Mouse (Mus musculus) A20 (cell line): ENCODE measurements around the gene Hus1.

ENCODE experiments used
- DNase-seq: peaks from one replicate; pipeline ENCODE4 v3.0.0-alpha.2; 2011; ENCODE audit warnings: low read depth, low spot score

Hus1 gene

DNA sequence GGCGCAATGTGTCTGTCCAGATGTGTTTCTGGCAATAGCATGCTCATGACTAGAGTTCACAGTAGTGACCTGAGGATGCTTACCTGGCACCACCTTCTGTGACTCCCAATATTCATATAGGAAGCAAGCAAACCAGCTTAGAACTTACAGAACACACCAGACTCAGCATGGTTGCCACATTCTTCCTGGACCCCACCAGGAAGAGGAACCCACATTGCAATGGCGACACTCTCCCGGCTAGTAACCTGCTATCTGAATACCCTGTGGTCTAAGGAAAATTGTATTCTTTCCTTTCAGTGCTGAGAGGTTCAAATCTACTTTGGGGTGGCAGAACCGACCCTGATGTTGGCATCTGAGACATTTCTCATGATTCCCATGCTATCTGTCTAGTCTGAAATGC, 32.8 kb downstream of the Hus1 start:
- DNase-seq = no peak

DNA sequence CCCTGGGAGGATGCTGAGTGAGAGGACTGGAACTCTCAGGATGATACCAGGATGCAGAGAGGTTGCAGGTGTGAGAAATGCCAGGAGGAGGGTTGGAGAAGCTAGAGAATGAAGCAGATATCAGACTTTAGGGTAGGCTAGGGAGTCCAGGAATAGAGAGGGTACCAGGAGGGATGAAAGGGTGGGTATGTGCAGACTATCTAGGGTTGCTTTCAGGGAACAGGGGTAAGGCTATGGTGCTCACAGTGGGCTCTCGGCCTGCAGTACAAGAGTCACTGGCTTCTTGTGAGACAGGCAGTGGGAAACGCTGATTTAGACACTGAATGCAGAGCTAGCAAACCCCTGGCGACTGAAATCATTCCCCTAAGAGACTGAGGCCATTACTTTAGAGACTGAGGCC, 37.8 kb downstream of the Hus1 start, which contains the start of gene Pkd1l1:
Gene Pkd1l1, minus strand, starts transcription at position 101 of the 400 bp plus-strand sequence.
- DNase-seq = no peak

DNA sequence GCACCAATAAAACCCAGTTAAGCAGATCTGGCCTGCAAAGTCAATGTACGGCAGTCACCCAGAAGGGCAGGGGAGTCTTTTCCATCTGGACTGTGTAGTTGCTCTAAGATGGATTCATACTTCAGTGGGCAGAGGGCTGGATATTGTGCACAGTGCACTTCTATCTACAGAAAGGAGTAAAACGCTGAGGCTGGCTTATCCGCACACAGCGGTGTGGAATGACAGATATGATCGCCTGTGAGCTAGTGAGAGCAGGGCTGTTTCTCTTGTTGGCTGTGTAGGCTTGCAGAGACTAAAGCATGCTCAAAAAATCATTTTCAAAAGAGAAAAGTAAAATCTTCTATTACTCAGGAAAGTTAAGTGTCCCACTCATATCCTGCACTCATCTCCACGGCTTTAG, 38.9 kb downstream of the Hus1 start:
- no peak for DNase-seq

DNA sequence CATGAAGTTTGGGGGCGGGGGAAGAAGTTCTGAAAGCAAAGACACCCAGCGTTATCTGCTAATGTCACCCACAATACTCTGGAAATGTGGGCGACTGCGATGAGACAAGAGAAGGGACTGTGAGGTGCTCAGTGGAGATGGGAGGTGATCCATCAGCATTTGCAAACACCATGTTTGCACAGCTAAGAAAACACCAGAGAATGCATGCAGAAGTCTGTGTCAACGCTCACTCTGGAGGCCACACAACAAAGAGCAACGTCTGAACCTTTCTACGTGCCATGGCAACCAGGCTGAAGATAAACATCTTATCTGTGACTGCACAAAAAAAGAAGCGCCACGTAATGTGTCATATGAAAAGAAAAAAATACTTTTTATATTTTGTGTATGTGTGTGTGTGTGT, 40.5 kb downstream of the Hus1 start:
- no peak for DNase-seq

DNA sequence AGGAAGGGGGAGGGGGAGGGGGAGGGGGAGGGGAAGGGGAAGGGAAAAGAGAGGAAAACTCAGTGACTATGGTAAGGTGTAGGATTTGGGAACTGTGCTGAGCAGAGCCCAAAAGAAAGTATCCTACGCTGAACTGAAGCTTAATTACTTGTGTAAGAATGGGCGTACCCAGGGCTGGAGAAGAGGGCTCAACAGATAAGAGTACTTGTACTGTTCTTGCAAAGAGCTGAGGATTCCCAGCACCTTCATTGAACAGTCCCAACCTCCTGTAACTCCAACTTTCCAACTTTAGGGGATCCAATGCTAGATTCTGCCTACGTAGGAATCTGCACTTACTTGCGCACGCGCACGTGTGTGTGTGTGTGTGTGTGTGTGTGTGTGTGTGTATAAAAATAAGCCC, 42.9 kb downstream of the Hus1 start:
- no peak for DNase-seq

DNA sequence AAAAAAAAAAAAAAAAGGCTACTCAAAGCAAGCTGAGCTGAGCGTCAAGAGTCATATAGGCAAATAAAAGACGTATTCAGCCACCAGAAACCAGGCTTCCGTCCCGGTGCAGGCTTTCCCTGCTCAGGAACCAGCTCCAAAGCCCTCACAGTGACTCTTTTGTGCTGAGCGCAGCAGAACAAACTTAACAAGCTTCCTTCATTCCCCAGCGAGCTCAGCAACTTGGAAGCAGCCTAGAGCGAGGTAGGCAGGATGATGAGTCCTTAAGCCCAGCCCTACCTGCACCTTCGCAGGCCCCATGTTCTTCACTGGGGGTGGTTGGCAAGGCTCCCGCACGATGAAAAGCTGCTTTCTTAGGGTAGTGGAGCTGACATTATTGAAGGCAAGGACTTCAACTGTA, 52.4 kb downstream of the Hus1 start:
- DNase-seq = no peak

DNA sequence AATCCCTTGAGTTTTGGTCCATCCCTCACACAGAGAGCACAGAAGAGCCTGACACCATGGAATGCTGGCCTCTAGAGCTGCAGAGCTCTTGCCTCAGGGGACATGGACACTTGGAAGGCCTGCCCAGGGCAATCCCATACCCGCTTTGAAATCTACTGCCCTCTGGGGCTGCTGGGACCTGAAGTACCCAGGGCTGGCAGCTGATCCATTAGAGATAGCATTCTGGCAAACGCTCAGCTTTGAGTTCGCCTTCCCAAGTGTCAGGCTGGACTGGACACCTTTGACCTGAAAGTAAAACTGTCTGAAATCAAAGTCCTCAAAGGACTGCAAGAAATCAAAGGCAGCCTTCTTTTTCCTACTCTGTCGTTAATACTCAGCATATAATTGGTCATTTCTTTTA, 52.9 kb downstream of the Hus1 start:
- no peak for DNase-seq

DNA sequence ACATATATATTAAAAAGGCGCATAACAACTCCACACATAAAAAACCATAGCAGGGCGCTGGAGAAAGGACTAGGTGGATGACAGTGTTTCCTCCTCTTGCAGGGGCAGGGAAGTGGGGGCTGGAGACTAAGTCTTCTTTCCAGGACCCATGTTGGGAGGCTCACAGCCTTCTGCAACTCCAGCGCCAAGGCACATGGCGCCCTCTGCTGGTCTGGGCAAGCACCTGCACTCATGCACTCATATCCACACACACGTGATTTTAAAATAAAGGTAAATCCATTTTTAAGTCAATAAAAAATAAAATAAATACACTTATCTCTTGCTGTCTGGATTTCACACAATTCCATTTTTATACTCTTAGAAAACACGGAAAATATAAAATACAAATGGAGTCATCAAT, 54.0 kb downstream of the Hus1 start:
- DNase-seq = peak; percentile 39

DNA sequence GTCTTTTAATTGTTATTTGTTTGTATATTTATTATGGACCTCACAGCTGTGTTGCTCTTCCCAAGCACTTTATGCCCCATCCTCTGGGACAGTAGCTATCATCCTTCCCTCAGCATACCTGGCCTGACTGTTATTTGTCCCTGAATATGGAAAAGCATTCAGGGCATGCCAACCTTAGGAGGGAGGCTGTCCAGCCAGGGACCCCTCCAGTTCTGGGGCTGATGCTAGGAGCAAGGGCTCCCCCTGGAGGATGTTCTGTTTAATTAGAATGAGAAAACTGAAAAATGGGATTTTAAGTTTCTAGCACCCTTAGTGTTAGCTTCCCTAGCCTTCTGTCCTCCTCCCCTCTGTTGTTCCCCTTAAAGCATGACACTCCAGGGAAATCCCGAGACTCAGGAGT, 55.3 kb downstream of the Hus1 start:
- peak; percentile 44 for DNase-seq

DNA sequence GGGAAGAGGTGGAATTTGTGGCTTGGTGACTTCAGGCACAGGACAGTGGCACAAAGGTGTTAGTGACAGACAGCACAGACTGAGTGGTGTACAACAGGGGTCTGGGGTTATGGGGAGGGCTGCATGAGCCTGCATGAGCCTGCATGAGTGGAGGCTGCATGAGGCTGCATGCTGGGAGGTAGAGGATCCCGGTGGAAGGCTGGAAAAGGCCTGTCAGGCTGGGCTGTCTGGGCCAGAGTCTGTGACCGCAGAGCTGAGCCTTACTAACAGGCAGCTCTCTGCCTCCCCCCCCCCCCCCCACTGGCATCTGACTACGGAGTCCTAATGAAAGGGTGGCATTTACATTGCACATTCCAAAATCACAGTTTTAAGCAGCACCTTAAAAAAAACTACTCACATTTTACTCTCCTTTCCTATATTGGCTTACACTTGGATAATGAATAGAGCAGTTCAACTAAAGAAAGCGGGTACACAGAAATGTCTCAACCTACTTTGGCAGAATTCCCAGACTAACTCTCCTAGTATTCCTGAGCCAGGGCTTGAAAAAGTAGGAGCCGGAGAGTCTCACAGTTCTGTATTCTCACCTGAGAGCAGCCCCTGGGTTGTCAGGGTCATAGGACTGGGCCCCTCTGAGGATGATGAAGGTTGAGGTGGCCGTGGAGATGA, 61.1 kb downstream of the Hus1 start:
- no peak for DNase-seq

DNA sequence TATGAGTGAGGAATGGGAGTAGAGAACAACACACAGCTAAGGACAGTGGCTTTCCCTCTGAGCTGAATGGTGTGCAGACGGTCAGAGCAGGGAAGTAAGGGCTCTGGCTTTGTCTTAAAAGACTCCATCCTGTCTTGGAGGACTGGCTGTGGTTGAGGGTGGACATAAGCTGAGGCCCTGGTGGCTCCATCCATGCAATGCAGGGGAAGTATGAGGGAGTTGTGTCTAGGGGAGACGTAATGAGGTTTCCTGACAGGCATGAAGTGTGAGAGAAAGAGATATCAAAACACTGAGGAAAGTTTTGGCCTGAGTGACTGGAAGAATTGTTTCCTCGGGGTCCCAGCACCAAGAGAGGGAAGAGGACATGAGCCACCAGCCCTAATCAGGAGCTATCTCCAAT, 62.1 kb downstream of the Hus1 start:
- DNase-seq = no peak

DNA sequence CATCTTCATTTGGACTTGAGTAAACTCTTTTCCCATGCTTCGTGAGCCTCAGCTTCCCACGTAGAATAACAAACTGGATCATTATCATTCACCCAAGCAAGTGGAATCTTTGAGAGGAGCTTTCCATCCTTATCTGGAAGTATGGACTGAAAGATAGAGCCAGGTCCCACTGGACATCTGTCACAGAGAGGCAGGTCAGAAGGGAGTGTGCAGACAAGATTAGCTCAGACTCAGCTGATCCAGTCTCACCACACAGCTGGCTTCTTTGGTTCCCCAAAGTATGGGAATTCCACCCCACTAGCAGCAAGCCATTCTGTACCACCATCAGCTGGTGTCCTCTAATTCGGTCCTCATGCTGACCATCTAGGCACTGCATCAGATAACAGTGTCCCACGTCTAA, 66.9 kb downstream of the Hus1 start:
- no peak for DNase-seq
